Mouse (Mus musculus): Measurements from ENCODE around the gene Rtkn2.

The Rtkn2 gene

DNA sequence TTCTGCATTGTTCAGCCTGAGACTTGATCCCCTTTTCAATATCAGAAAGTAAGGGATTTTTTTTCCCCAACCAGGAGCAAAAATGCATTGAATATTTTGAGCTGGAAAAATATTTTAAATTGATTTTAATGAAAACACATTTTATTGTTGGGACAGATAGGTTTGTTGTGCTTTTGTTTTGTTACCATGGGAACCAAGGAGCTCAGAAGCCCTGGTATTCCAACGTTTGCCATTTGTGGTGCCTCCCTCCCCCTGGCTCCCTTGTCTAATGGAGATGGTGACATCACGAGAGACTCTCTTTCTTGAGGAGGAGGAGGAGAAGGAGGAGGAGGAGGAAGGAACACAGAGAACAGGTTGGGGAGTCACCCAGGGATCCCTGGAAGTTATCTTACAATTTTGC is 125.1 kb downstream of the Rtkn2 start:
- peak; percentile 76 for DNase-seq (ENCODE audit: low read depth, low spot score)

GRCm38 (mm10) chr10:68104881-68105781 is 125.8 kb downstream of the Rtkn2 start:
- DNase-seq (ENCODE audit: low read depth, low spot score), result peak; percentile 35

DNA sequence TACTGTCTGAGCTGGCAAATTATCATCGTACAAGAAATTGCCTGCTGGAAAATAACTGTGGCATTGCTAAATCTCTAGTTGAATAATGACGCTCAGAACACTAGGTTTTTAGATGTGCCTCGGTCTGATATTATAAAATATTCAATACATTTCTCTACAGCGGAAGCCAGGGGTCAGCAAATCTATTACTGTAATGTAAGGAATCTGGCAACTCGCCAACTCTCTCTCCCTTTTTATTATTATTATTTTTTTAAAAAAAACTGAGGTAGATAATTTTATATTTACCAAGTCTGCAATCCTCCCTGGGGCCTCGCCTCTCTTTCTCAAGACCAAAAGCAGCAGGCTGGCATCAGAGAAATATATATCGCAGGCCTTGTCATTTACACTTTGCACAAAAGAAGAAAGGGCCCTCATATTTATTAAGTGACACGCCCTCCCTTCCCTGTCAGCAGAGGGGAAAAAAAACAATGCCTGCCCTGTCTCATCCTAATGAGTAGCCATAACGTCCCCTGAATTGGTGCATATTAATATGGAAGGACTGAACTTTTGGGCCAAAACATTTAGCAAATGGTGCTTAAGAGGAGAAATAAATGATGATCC is 127.1 kb downstream of the Rtkn2 start:
- peak; percentile 53 for DNase-seq (ENCODE audit: low read depth, low spot score)

DNA sequence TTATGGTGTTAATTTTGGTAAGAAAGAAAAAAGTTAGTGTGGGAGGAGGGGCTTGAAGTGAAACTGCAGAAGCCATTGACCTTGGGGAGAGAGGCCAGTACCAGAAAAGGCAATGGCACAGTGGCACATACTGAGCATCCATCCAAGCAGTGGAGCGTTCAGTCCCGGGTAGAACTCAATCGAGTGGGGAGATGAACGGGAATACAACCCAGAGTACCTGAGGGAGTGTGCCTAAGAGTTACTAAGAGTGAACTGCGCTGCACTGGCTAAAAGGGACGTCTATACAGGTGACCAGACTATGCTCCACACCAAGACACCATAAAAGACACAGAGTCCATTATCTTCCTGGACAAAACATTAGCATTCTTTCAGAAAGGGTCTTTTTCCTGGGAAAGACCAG is 128.3 kb downstream of the Rtkn2 start:
- no peak for DNase-seq (ENCODE audit: low read depth, low spot score)

All from brain, adult 2 months (tissue).